Mouse (Mus musculus): Measurements from ENCODE around the gene Dpp6. TPM values are rescaled to one million over a fixed set of nuclear protein-coding genes. Genes with fewer than 3 reads are reported as not detected.

The Dpp6 gene
- polyA plus RNA-seq, 1 experiment from 2014 or later = 0.36 TPM

- Histone ChIP-seq H3K27me3 (ENCODE audit: control insufficient read depth, insufficient read depth, low read length) (no peaks in the 10 kb centered on the region), H3K4me1 (ENCODE audit: control insufficient read depth in 2 of 2, insufficient read depth in 2 of 2, low read length in 2 of 2) (no peaks in the 10 kb centered on the region), H3K4me2 (ENCODE audit: low read length) (no peak overlapping the region), H3K36me3 (ENCODE audit: control insufficient read depth, insufficient read depth, low read length) (no peaks in the 10 kb centered on the region), H3K4me3 (ENCODE audit: control insufficient read depth in 1 of 2, insufficient read depth in 1 of 2, low read depth in 1 of 2, low read length in 2 of 2) (no peak overlapping the region), H3K9ac (ENCODE audit: low read length) (no peak overlapping the region), H3K9me3 (ENCODE audit: control insufficient read depth, low read length) (no peaks in the 10 kb centered on the region), H3K27ac (replicated peaks in 1 of 2; ENCODE audit: control insufficient read depth in 1 of 2, insufficient read depth in 1 of 2, low read depth in 2 of 2, low read length in 2 of 2) (no peak overlapping the region)
- no peak for ATAC-seq (ENCODE audit: insufficient number of reproducible peaks, insufficient read depth, low FRiP score, low read depth)
- 71% methylated on average over 4 of the region's 4 CpGs for WGBS
Measured at GRCm38 (mm10) chr5:27286876-27287275, 469.9 kb downstream of the Dpp6 start.

DNA sequence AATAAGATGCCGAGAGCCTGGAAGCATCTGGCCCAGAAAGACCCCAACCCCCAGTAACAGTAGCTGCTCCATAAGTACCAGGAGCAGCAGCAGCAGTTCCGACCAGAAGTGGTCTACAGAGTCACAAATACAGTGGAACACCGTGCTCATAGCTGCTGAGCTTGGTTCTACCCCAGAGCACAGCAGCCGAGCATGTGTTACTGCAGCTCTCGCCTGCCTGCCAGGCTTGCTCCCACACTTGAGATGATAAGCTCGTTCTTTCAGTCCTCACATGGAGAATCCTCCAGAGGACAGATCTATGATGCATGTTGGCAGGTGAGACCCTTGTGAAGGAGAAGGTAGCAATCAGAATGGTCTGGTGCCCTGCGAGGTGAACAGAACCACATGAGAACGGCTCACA lies 474.4 kb downstream of the Dpp6 start:
- Histone ChIP-seq H3K4me1 (ENCODE audit: control insufficient read depth in 2 of 2, insufficient read depth in 2 of 2, low read length in 2 of 2) (no peaks in the 10 kb centered on the region), H3K4me3 (ENCODE audit: control insufficient read depth in 1 of 2, insufficient read depth in 1 of 2, low read depth in 1 of 2, low read length in 2 of 2) (no peak overlapping the region), H3K4me2 (ENCODE audit: low read length) (no peak overlapping the region), H3K9ac (ENCODE audit: low read length) (no peak overlapping the region), H3K27ac (replicated peaks in 1 of 2; ENCODE audit: control insufficient read depth in 1 of 2, insufficient read depth in 1 of 2, low read depth in 2 of 2, low read length in 2 of 2) (no peak overlapping the region), H3K36me3 (ENCODE audit: control insufficient read depth, insufficient read depth, low read length) (no peaks in the 10 kb centered on the region), H3K27me3 (ENCODE audit: control insufficient read depth, insufficient read depth, low read length) (no peaks in the 10 kb centered on the region), H3K9me3 (ENCODE audit: control insufficient read depth, low read length) (no peaks in the 10 kb centered on the region)
- ATAC-seq (ENCODE audit: insufficient number of reproducible peaks, insufficient read depth, low FRiP score, low read depth) = no peak
- WGBS = 66% methylated on average over 8 of the region's 8 CpGs

- Histone ChIP-seq H3K9ac (ENCODE audit: low read length) (no peak overlapping the region), H3K36me3 (ENCODE audit: control insufficient read depth, insufficient read depth, low read length) (no peaks in the 10 kb centered on the region), H3K4me3 (ENCODE audit: control insufficient read depth in 1 of 2, insufficient read depth in 1 of 2, low read depth in 1 of 2, low read length in 2 of 2) (no peak overlapping the region), H3K27me3 (ENCODE audit: control insufficient read depth, insufficient read depth, low read length) (no peaks in the 10 kb centered on the region), H3K4me1 (ENCODE audit: control insufficient read depth in 2 of 2, insufficient read depth in 2 of 2, low read length in 2 of 2) (no peaks in the 10 kb centered on the region), H3K4me2 (ENCODE audit: low read length) (no peak overlapping the region), H3K9me3 (ENCODE audit: control insufficient read depth, low read length) (no peaks in the 10 kb centered on the region), H3K27ac (replicated peaks in 1 of 2; ENCODE audit: control insufficient read depth in 1 of 2, insufficient read depth in 1 of 2, low read depth in 2 of 2, low read length in 2 of 2) (no peak overlapping the region)
- no peak for ATAC-seq (ENCODE audit: insufficient number of reproducible peaks, insufficient read depth, low FRiP score, low read depth)
- 92% methylated on average over 7 of the region's 7 CpGs for WGBS
Measured at GRCm38 (mm10) chr5:27292236-27292635, 475.2 kb downstream of the Dpp6 start.

DNA sequence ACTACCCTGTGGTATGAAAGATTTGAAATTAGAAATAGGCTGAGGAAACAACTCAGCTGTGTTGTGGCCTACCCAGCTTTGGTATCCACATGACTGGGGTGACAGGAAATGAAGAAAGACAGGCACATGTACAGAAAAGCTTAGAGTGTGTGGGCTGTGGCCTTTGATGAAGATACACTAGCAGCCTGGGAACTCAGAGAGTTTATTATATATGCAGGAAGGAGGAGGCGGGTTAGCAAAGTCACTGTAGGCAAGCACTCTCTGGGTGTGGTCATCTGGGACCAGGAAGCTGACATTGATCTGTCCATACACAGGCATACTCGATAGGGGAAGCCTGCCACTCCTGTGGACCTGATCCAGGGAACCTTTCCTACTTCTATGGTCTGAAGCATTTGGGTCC lies 487.1 kb downstream of the Dpp6 start:
- H3K27me3 ChIP-seq (ENCODE audit: control insufficient read depth, insufficient read depth, low read length) = no peaks in the 10 kb centered on the region
- H3K4me1 ChIP-seq (ENCODE audit: control insufficient read depth in 2 of 2, insufficient read depth in 2 of 2, low read length in 2 of 2) = no peaks in the 10 kb centered on the region
- no peak overlapping the region for H3K4me2 ChIP-seq (ENCODE audit: low read length)
- H3K4me3 ChIP-seq (ENCODE audit: control insufficient read depth in 1 of 2, insufficient read depth in 1 of 2, low read depth in 1 of 2, low read length in 2 of 2) = no peak overlapping the region
- no peaks in the 10 kb centered on the region for H3K9me3 ChIP-seq (ENCODE audit: control insufficient read depth, low read length)
- WGBS = 50% methylated on average over 2 of the region's 2 CpGs
- no peak overlapping the region for H3K27ac ChIP-seq (replicated peaks in 1 of 2; ENCODE audit: control insufficient read depth in 1 of 2, insufficient read depth in 1 of 2, low read depth in 2 of 2, low read length in 2 of 2)
- no peak for ATAC-seq (ENCODE audit: insufficient number of reproducible peaks, insufficient read depth, low FRiP score, low read depth)
- no peaks in the 10 kb centered on the region for H3K36me3 ChIP-seq (ENCODE audit: control insufficient read depth, insufficient read depth, low read length)
- H3K9ac ChIP-seq (ENCODE audit: low read length) = no peak overlapping the region

DNA sequence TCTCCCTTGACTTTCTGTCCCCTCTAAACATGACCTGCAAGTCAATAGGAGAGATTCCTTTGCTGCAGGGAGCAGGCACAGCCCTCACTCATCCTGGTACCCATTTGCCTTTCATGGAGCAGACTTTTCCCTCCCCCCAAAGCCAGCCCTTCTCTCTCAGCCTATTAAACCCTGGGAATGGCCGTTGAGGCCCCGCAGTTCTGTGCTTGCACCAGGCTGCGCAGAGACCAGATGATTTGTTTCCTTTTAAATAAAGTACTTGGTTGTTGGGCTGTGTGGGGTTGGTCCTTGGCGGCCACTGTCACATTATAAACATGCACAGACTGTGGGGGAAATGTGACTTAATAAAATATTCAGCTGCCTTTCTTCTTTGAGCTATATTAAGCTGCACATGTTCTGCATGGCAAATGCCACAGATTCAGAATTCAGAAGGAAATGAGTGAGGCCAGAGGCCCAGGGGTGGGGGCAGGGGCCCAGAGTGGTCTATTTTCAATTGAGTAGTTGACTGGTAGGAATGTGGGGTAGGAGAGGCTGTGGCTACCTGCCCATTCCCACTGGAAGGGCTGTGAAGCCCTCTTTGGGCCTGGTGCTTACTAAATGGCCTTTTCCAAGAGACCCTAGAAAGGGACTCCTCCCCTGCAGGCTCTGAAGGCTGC lies 489.6 kb downstream of the Dpp6 start:
- no peaks in the 10 kb centered on the region for H3K9me3 ChIP-seq (ENCODE audit: control insufficient read depth, low read length)
- ATAC-seq (ENCODE audit: insufficient number of reproducible peaks, insufficient read depth, low FRiP score, low read depth) = no peak
- no peaks in the 10 kb centered on the region for H3K4me1 ChIP-seq (ENCODE audit: control insufficient read depth in 2 of 2, insufficient read depth in 2 of 2, low read length in 2 of 2)
- WGBS = 58% methylated on average over 4 of the region's 4 CpGs
- H3K36me3 ChIP-seq (ENCODE audit: control insufficient read depth, insufficient read depth, low read length) = no peaks in the 10 kb centered on the region
- H3K9ac ChIP-seq (ENCODE audit: low read length) = no peak overlapping the region
- H3K27me3 ChIP-seq (ENCODE audit: control insufficient read depth, insufficient read depth, low read length) = no peaks in the 10 kb centered on the region
- H3K4me3 ChIP-seq (ENCODE audit: control insufficient read depth in 1 of 2, insufficient read depth in 1 of 2, low read depth in 1 of 2, low read length in 2 of 2) = no peak overlapping the region
- H3K4me2 ChIP-seq (ENCODE audit: low read length) = no peak overlapping the region
- no peak overlapping the region for H3K27ac ChIP-seq (replicated peaks in 1 of 2; ENCODE audit: control insufficient read depth in 1 of 2, insufficient read depth in 1 of 2, low read depth in 2 of 2, low read length in 2 of 2)

- Histone ChIP-seq H3K9me3 (ENCODE audit: control insufficient read depth, low read length) (no peaks in the 10 kb centered on the region), H3K27ac (replicated peaks in 1 of 2; ENCODE audit: control insufficient read depth in 1 of 2, insufficient read depth in 1 of 2, low read depth in 2 of 2, low read length in 2 of 2) (no peak overlapping the region), H3K9ac (ENCODE audit: low read length) (no peak overlapping the region), H3K4me1 (ENCODE audit: control insufficient read depth in 2 of 2, insufficient read depth in 2 of 2, low read length in 2 of 2) (no peaks in the 10 kb centered on the region), H3K36me3 (ENCODE audit: control insufficient read depth, insufficient read depth, low read length) (no peaks in the 10 kb centered on the region), H3K4me2 (ENCODE audit: low read length) (no peak overlapping the region), H3K4me3 (ENCODE audit: control insufficient read depth in 1 of 2, insufficient read depth in 1 of 2, low read depth in 1 of 2, low read length in 2 of 2) (no peak overlapping the region), H3K27me3 (ENCODE audit: control insufficient read depth, insufficient read depth, low read length) (no peaks in the 10 kb centered on the region)
- WGBS = 51% methylated on average over 2 of the region's 2 CpGs
- no peak for ATAC-seq (ENCODE audit: insufficient number of reproducible peaks, insufficient read depth, low FRiP score, low read depth)
Measured at GRCm38 (mm10) chr5:27310217-27310616, 493.2 kb downstream of the Dpp6 start.

GRCm38 (mm10) chr5:27316674-27317073 lies 499.7 kb downstream of the Dpp6 start:
- Histone ChIP-seq H3K9me3 (ENCODE audit: control insufficient read depth, low read length) (no peaks in the 10 kb centered on the region), H3K9ac (ENCODE audit: low read length) (no peak overlapping the region), H3K27ac (replicated peaks in 1 of 2; ENCODE audit: control insufficient read depth in 1 of 2, insufficient read depth in 1 of 2, low read depth in 2 of 2, low read length in 2 of 2) (no peak overlapping the region), H3K4me2 (ENCODE audit: low read length) (no peak overlapping the region), H3K4me3 (ENCODE audit: control insufficient read depth in 1 of 2, insufficient read depth in 1 of 2, low read depth in 1 of 2, low read length in 2 of 2) (no peak overlapping the region), H3K27me3 (ENCODE audit: control insufficient read depth, insufficient read depth, low read length) (no peaks in the 10 kb centered on the region), H3K36me3 (ENCODE audit: control insufficient read depth, insufficient read depth, low read length) (no peaks in the 10 kb centered on the region), H3K4me1 (ENCODE audit: control insufficient read depth in 2 of 2, insufficient read depth in 2 of 2, low read length in 2 of 2) (no peaks in the 10 kb centered on the region)
- ATAC-seq (ENCODE audit: insufficient number of reproducible peaks, insufficient read depth, low FRiP score, low read depth) = no peak
- WGBS = 34% methylated on average over 1 of the region's 1 CpGs

- no peak for ATAC-seq (ENCODE audit: insufficient number of reproducible peaks, insufficient read depth, low FRiP score, low read depth)
- H3K36me3 ChIP-seq (ENCODE audit: control insufficient read depth, insufficient read depth, low read length) = no peaks in the 10 kb centered on the region
- H3K4me3 ChIP-seq (ENCODE audit: control insufficient read depth in 1 of 2, insufficient read depth in 1 of 2, low read depth in 1 of 2, low read length in 2 of 2) = no peak overlapping the region
- H3K27ac ChIP-seq (replicated peaks in 1 of 2; ENCODE audit: control insufficient read depth in 1 of 2, insufficient read depth in 1 of 2, low read depth in 2 of 2, low read length in 2 of 2) = no peak overlapping the region
- H3K9me3 ChIP-seq (ENCODE audit: control insufficient read depth, low read length) = no peaks in the 10 kb centered on the region
- H3K4me1 ChIP-seq (ENCODE audit: control insufficient read depth in 2 of 2, insufficient read depth in 2 of 2, low read length in 2 of 2) = no peaks in the 10 kb centered on the region
- no peak overlapping the region for H3K9ac ChIP-seq (ENCODE audit: low read length)
- H3K4me2 ChIP-seq (ENCODE audit: low read length) = no peak overlapping the region
- H3K27me3 ChIP-seq (ENCODE audit: control insufficient read depth, insufficient read depth, low read length) = no peaks in the 10 kb centered on the region
Measured at GRCm38 (mm10) chr5:27317264-27317663, 500.3 kb downstream of the Dpp6 start.

All from heart, embryonic 14.5 days (tissue).